Mouse (Mus musculus): ENCODE data around the gene Notch3.

GRCm38 (mm10) chr17:32142234-32142633 lies 24.4 kb downstream of the Notch3 start:
- no peak for TF ChIP-seq CTCF (IDR thresholded peaks at IDR 0.05; ENCODE audit: low read depth)
- TF ChIP-seq EP300 (IDR thresholded peaks at IDR 0.05; ENCODE audit: low read depth), result no peak

Measured in heart, postnatal 0 days (tissue).